Mouse (Mus musculus): ENCODE results near the gene Midn. TPM values are rescaled to one million over a fixed set of nuclear protein-coding genes. Genes with fewer than 3 reads are reported as not detected.
A peak's percentile ranks its signal among the peaks of the same experiment; 100 is the strongest.
"Not testable (repeated sequence)": the region's sequence is repeated elsewhere in the genome, so short reads cannot be mapped to it uniquely, and the experiment has no call there.

The Midn gene
- polyA plus RNA-seq, 1 experiment, result 70.1 TPM

- peak overlapping the region; percentile 15; the same call in 1 of the 2 replicates for H3K27ac ChIP-seq (ENCODE audit: control insufficient read depth, insufficient read depth, low read depth, low read length)
- no peaks in the 10 kb centered on the region for H3K36me3 ChIP-seq (ENCODE audit: control insufficient read depth, insufficient read depth, low read length)
- peak overlapping the region; percentile 68 for H3K4me3 ChIP-seq (ENCODE audit: control insufficient read depth, low read depth, low read length)
- TF ChIP-seq CTCF (IDR thresholded peaks at IDR 0.05; ENCODE audit: control insufficient read depth, insufficient read depth, insufficient replicate concordance, low read depth, low read length) (no peak), POLR2A (IDR thresholded peaks at IDR 0.05; ENCODE audit: control insufficient read depth, low read depth, low read length) (no peak)
- no peaks in the 10 kb centered on the region for H3K27me3 ChIP-seq (ENCODE audit: control insufficient read depth, insufficient read depth, low read length)
- peaks cover 33% of the 10 kb centered on the region for H3K4me1 ChIP-seq (ENCODE audit: control insufficient read depth, insufficient read depth, low read length)
Observed at GRCm38 (mm10) chr10:80164161-80164997, 16.3 kb downstream of the Midn start.

GRCm38 (mm10) chr10:80164998-80165344 is 16.9 kb downstream of the Midn start:
- H3K4me1 ChIP-seq (ENCODE audit: control insufficient read depth, insufficient read depth, low read length), result peaks cover 31% of the 10 kb centered on the region
- H3K4me3 ChIP-seq (ENCODE audit: control insufficient read depth, low read depth, low read length), result peak overlapping the region; percentile 68
- peaks cover under 1% of the 10 kb centered on the region for H3K36me3 ChIP-seq (ENCODE audit: control insufficient read depth, insufficient read depth, low read length)
- no peaks in the 10 kb centered on the region for H3K27me3 ChIP-seq (ENCODE audit: control insufficient read depth, insufficient read depth, low read length)
- TF ChIP-seq POLR2A (IDR thresholded peaks at IDR 0.05; ENCODE audit: control insufficient read depth, low read depth, low read length) (peak; percentile 49; the same call in 1 of the 2 replicates), CTCF (IDR thresholded peaks at IDR 0.05; ENCODE audit: control insufficient read depth, insufficient read depth, insufficient replicate concordance, low read depth, low read length) (peak; percentile 94; the same call in 1 of the 2 replicates)
- peak overlapping the region; percentile 15; the same call in 1 of the 2 replicates for H3K27ac ChIP-seq (ENCODE audit: control insufficient read depth, insufficient read depth, low read depth, low read length)

- TF ChIP-seq CTCF (IDR thresholded peaks at IDR 0.05; ENCODE audit: control insufficient read depth, insufficient read depth, insufficient replicate concordance, low read depth, low read length), result no peak
- no peak for TF ChIP-seq POLR2A (IDR thresholded peaks at IDR 0.05; ENCODE audit: control insufficient read depth, low read depth, low read length)
Observed at GRCm38 (mm10) chr10:80165392-80166128, 17.5 kb downstream of the Midn start, which contains the start of gene Cirbp. Gene Cirbp, plus strand, starts transcription at chr10:80165985.

GRCm38 (mm10) chr10:80166136-80166535 is 18.1 kb downstream of the Midn start:
- H3K36me3 ChIP-seq (ENCODE audit: control insufficient read depth, insufficient read depth, low read length); H3K27me3 ChIP-seq (ENCODE audit: control insufficient read depth, insufficient read depth, low read length); H3K27ac ChIP-seq (ENCODE audit: control insufficient read depth, insufficient read depth, low read depth, low read length); H3K4me3 ChIP-seq (ENCODE audit: control insufficient read depth, low read depth, low read length): not testable (repeated sequence)
- H3K4me1 ChIP-seq (ENCODE audit: control insufficient read depth, insufficient read depth, low read length), result peaks cover 24% of the 10 kb centered on the region

More at GRCm38 (mm10) chr10:80165392-80166128, 17.5 kb downstream of the Midn start, which contains the start of gene Cirbp:
- Histone ChIP-seq H3K27me3 (ENCODE audit: control insufficient read depth, insufficient read depth, low read length) (no peaks in the 10 kb centered on the region), H3K4me1 (ENCODE audit: control insufficient read depth, insufficient read depth, low read length) (peaks cover 29% of the 10 kb centered on the region), H3K4me3 (ENCODE audit: control insufficient read depth, low read depth, low read length) (peak within 1 kb of the TSS; percentile 68), H3K27ac (ENCODE audit: control insufficient read depth, insufficient read depth, low read depth, low read length) (peak within 1 kb of the TSS; percentile 15; the same call in 1 of the 2 replicates), H3K36me3 (ENCODE audit: control insufficient read depth, insufficient read depth, low read length) (peaks cover 2% of the 10 kb centered on the region)

- Histone ChIP-seq H3K27ac (ENCODE audit: control insufficient read depth, insufficient read depth, low read depth, low read length) (peak overlapping the region; percentile 99), H3K27me3 (ENCODE audit: control insufficient read depth, insufficient read depth, low read length) (no peaks in the 10 kb centered on the region), H3K4me3 (ENCODE audit: control insufficient read depth, low read depth, low read length) (peak overlapping the region; percentile 91), H3K4me1 (ENCODE audit: control insufficient read depth, insufficient read depth, low read length) (peaks cover 30% of the 10 kb centered on the region), H3K36me3 (ENCODE audit: control insufficient read depth, insufficient read depth, low read length) (peaks cover 4% of the 10 kb centered on the region)
- TF ChIP-seq CTCF (IDR thresholded peaks at IDR 0.05; ENCODE audit: control insufficient read depth, insufficient read depth, insufficient replicate concordance, low read depth, low read length) (no peak), POLR2A (IDR thresholded peaks at IDR 0.05; ENCODE audit: control insufficient read depth, low read depth, low read length) (peak; percentile 100)
Observed at GRCm38 (mm10) chr10:80167460-80168037, 19.5 kb downstream of the Midn start.

DNA sequence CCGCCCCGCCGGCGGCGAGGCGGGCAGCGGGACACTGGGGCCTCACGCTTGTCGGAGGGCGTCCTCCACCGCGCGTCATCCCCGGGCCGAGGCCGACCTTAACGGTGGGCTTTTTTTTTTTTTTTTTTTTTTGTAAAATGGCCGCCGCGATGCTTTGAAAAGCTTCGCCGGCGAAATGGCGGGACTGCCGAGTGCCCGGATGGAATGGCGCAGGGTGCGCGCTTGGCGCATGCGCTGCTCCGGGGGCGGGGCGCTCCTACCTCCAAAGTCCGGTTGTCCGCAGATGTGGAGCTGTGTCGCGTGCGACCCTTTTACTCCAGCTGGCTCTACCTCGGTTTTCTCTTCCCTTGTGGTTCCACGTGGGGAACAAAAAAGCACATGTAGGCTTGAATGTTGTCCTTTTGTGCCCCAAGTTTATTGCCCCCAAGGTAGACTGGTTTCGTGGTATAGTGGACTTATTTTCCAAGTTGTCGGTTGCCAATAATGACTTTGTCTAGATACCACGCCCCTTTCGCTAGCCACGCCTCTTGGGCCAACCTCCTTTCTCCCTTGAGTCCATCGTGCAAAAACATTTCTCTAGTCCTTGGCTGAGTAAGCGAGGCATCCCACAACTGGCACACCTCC is 20.1 kb downstream of the Midn start:
- TF ChIP-seq POLR2A (IDR thresholded peaks at IDR 0.05; ENCODE audit: control insufficient read depth, low read depth, low read length) (no peak; the same call in 1 of the 2 replicates), CTCF (IDR thresholded peaks at IDR 0.05; ENCODE audit: control insufficient read depth, insufficient read depth, insufficient replicate concordance, low read depth, low read length) (no peak)
- Histone ChIP-seq H3K27me3 (ENCODE audit: control insufficient read depth, insufficient read depth, low read length) (no peaks in the 10 kb centered on the region), H3K27ac (ENCODE audit: control insufficient read depth, insufficient read depth, low read depth, low read length) (peak overlapping the region; percentile 99), H3K4me3 (ENCODE audit: control insufficient read depth, low read depth, low read length) (peak overlapping the region; percentile 91), H3K36me3 (ENCODE audit: control insufficient read depth, insufficient read depth, low read length) (peaks cover 4% of the 10 kb centered on the region), H3K4me1 (ENCODE audit: control insufficient read depth, insufficient read depth, low read length) (peaks cover 32% of the 10 kb centered on the region)

Data from testis, adult 2 months (tissue).